Mouse (Mus musculus): Measurements from ENCODE around the gene Krt76. TPM values are rescaled to one million over a fixed set of nuclear protein-coding genes. Genes with fewer than 3 reads are reported as not detected.

Krt76 gene
- total RNA-seq, 1 experiment from 2014 or later, result not detected

- ATAC-seq (replicated peaks; ENCODE audit: low read depth, poor library complexity, severe bottlenecking), result no peak
Measured at GRCm38 (mm10) chr15:101866754-101867153, 26.0 kb downstream of the Krt76 start.

- ATAC-seq (replicated peaks; ENCODE audit: low read depth, poor library complexity, severe bottlenecking), result no peak
Measured at GRCm38 (mm10) chr15:101860421-101861130, 32.1 kb downstream of the Krt76 start.

GRCm38 (mm10) chr15:101859735-101860170 is 33.0 kb downstream of the Krt76 start:
- ATAC-seq (replicated peaks; ENCODE audit: low read depth, poor library complexity, severe bottlenecking), result peak; percentile 72

GRCm38 (mm10) chr15:101858673-101859425 is 33.9 kb downstream of the Krt76 start:
- 0 out of 2 replicates have a peak, but pooled peaks have one; percentile 42 for ATAC-seq (replicated peaks; ENCODE audit: low read depth, poor library complexity, severe bottlenecking)

- no peak for ATAC-seq (replicated peaks; ENCODE audit: low read depth, poor library complexity, severe bottlenecking)
Measured at GRCm38 (mm10) chr15:101856696-101857095, 36.0 kb downstream of the Krt76 start.

GRCm38 (mm10) chr15:101855732-101856131 is 37.0 kb downstream of the Krt76 start:
- ATAC-seq (replicated peaks; ENCODE audit: low read depth, poor library complexity, severe bottlenecking), result no peak

GRCm38 (mm10) chr15:101854294-101854693 is 38.4 kb downstream of the Krt76 start:
- ATAC-seq (replicated peaks; ENCODE audit: low read depth, poor library complexity, severe bottlenecking), result no peak

DNA sequence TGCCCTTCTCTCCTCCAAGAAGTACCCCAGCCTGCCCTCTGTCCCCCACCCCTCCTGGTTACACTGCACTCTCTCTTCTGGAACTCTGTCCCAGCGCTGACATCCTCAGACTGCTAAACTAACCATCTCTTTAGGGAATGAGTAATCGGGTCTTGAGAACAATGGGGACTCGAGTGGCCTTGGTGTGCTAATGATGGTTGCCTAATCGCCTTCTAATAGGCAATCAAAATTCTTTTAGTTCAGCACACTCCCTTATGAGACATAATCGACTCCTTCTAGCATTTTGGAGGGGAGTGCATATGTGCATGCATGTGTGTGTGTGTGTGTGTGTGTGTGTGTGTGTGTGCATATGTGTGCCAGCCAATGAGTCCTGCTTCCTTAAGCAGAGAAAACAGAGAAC is 40.1 kb downstream of the Krt76 start:
- no peak for ATAC-seq (replicated peaks; ENCODE audit: low read depth, poor library complexity, severe bottlenecking)

- ATAC-seq (replicated peaks; ENCODE audit: low read depth, poor library complexity, severe bottlenecking), result no peak
Measured at GRCm38 (mm10) chr15:101850694-101851093, 42.0 kb downstream of the Krt76 start, which contains the start of gene Krt1. TSS of gene Krt1 (minus strand) at chr15:101850794.

- ATAC-seq (replicated peaks; ENCODE audit: low read depth, poor library complexity, severe bottlenecking), result peak; percentile 92
Measured at GRCm38 (mm10) chr15:101845971-101846403, 46.7 kb downstream of the Krt76 start.

DNA sequence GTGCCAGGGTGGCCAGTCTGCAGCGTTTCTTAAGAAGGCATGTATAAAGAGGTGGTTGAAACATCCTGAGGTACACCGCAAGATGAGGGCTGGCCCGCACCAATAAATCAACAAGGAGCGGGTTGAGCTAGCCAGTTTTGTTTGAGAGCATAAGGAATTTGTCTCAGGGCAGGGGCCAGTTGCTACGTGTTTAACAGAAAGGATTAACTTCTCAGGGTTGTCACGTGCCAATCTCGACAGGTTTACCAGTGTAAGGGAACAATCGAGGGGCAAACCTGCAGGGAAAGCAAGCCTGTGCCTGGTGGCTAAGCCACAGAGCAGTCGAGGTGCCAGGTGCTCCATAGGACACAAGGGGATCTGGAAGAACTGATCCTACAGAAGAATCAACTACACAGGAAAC is 49.5 kb downstream of the Krt76 start:
- ATAC-seq (replicated peaks; ENCODE audit: low read depth, poor library complexity, severe bottlenecking), result no peak

DNA sequence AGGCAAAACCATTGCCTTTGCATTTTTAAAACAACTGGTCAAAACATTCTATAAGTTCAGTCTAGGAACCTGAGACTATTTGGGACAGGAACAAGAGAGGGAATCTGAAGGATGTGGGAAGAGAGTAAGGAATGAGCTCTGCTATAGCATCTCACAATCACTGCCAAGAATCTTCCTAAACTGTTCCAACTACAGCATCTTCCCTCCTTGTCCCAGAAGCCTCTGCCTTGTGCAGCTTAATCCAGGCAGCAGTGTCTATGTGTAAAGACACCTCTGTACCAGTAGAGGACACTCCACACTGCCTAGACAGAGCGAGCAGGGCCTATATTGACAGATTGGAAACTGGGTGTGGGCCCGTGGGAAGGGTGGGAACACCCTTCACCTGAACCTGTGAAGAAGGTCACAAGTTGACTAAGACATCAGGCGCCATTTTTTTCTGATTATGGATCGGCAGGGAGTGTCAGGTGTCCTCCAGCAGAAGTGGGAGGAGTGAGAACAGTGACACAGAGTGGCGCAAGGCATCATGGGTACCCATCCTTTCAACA is 57.9 kb downstream of the Krt76 start:
- no peak for ATAC-seq (replicated peaks; ENCODE audit: low read depth, poor library complexity, severe bottlenecking)

Other genes starting within 250 kb of the Krt76 start
- not detected in 2 replicates for gene Gm5478, start 245.5 kb downstream of the Krt76 start, total RNA-seq (2017)
- gene Krt6b, start 212.6 kb downstream of the Krt76 start, total RNA-seq (2017), result not detected in 2 replicates
- not detected in 2 replicates for gene Krt6a, start 198.6 kb downstream of the Krt76 start, total RNA-seq (2017)
- gene Krt5, start 180.0 kb downstream of the Krt76 start, total RNA-seq (2017), result not detected in 2 replicates
- gene Krt71, start 149.8 kb downstream of the Krt76 start, total RNA-seq (2017), result not detected in 2 replicates
- gene Krt72, start 106.5 kb downstream of the Krt76 start, total RNA-seq (2017), result not detected in 2 replicates
- gene Krt73, start 90.6 kb downstream of the Krt76 start, total RNA-seq (2017), result not detected in 2 replicates
- not detected in 2 replicates for gene Krt2, start 74.8 kb downstream of the Krt76 start, total RNA-seq (2017)
- gene Krt1, start 42.1 kb downstream of the Krt76 start, total RNA-seq (2017), result not detected in 2 replicates
- gene Krt77, start 23.2 kb downstream of the Krt76 start, total RNA-seq (2017), result not detected in 2 replicates
- gene Krt4, start 31.8 kb upstream of the Krt76 start, total RNA-seq (2017), result not detected in 2 replicates
- gene Krt79, start 47.4 kb upstream of the Krt76 start, total RNA-seq (2017), result not detected in 2 replicates
- gene Krt78, start 61.4 kb upstream of the Krt76 start, total RNA-seq (2017), result not detected in 2 replicates
- not detected in 2 replicates for gene Krt8, start 111.6 kb upstream of the Krt76 start, total RNA-seq (2017)
- 15.7 and 19.7 TPM in 2 replicates for gene Krt18, start 135.3 kb upstream of the Krt76 start, total RNA-seq (2017)
- 452 and 502 TPM in 2 replicates for gene Eif4b, start 180.9 kb upstream of the Krt76 start, total RNA-seq (2017)
- not detected in 2 replicates for gene Tns2, start 207.5 kb upstream of the Krt76 start, total RNA-seq (2017)
- 9.7 and 15.5 TPM in 2 replicates for gene Spryd3, start 243.3 kb upstream of the Krt76 start, total RNA-seq (2017)

All from common myeloid progenitor, adult 5-6 weeks (primary cell).